15 mouse cellular contexts compared by ENCODE assay signal in genomic region chr6:31121008-31121407, GRCm38 (mm10).
A peak's percentile ranks its signal among the peaks of the same experiment; 100 is the strongest.
DNase-seq lines count a peak whose midpoint lies in the region; ATAC-seq and TF ChIP-seq lines count a peak whose summit lies in the region.
"Had no signal": no experiment of that assay in that cellular context is flagged by ENCODE, and none has a peak within 500 bp of the region (broad histone marks: within the 10 kb centered on the region; RNA-seq: fewer than 3 reads in every experiment).

No protein-coding gene starts in this region.

- no peaks in the 10 kb centered on the region for H3K27me3 ChIP-seq in heart, adult 2 months (ENCODE audit: control insufficient read depth, insufficient read depth, low read length)
- no peaks in the 10 kb centered on the region for H3K27me3 ChIP-seq in CH12.LX (replicated peaks)
- no peaks in the 10 kb centered on the region for H3K27me3 ChIP-seq in hindbrain, postnatal 0 days (ENCODE audit: insufficient read depth, low read length)
- H3K27me3 ChIP-seq: neural tube, embryonic 13.5 days had no signal

- no peak overlapping the region for H3K4me3 ChIP-seq in heart, adult 2 months
- H3K4me3 ChIP-seq in CH12.LX (replicated peaks in 1 of 3; ENCODE audit: low read depth in 2 of 3, low read length in 2 of 3, poor library complexity in 1 of 3) = no peak overlapping the region
- H3K4me3 ChIP-seq in hindbrain, postnatal 0 days (ENCODE audit: low read length) = no peak overlapping the region
- H3K4me3 ChIP-seq: forebrain, embryonic 10.5 days; neural tube, embryonic 13.5 days had no signal

- dilution Hi-C loops in CH12.LX (cut with MboI; ENCODE audit: extremely low pct_ligation_motif_present, extremely low pct_unique_long_range_greater_than_20kb, low sequenced_read_pairs) = no loop called here

- peak overlapping the region; percentile 50 for H3K27ac ChIP-seq in heart, adult 2 months
- H3K27ac ChIP-seq in CH12.LX (ENCODE audit: insufficient read depth, low read depth) = peak overlapping the region; percentile 60
- no peak overlapping the region for H3K27ac ChIP-seq in hindbrain, postnatal 0 days
- H3K27ac ChIP-seq: forebrain, embryonic 10.5 days; neural tube, embryonic 13.5 days had no signal

- no peak for TF ChIP-seq CTCF in heart, adult 2 months (IDR thresholded peaks at IDR 0.05)
- TF ChIP-seq CTCF in CH12.LX (conservative IDR thresholded peaks at IDR 0.05 in 1 of 2, IDR thresholded peaks at IDR 0.05 in 1 of 2; ENCODE audit: low read depth in 2 of 2, low read length in 2 of 2) = no peak
- TF ChIP-seq CTCF in hindbrain, postnatal 0 days (IDR thresholded peaks at IDR 0.05; ENCODE audit: low read depth) = no peak

- no peak for TF ChIP-seq POLR2A in heart, adult 2 months (IDR thresholded peaks at IDR 0.05; ENCODE audit: insufficient read depth, low read depth, low read length)
- no peak for TF ChIP-seq POLR2A in CH12.LX (IDR thresholded peaks at IDR 0.05; ENCODE audit: low read depth, low read length)

- no peak for TF ChIP-seq EP300 in heart, adult 2 months (IDR thresholded peaks at IDR 0.05; ENCODE audit: insufficient read depth, low read depth, low read length)
- no peak; the same call in 1 of the 2 replicates for TF ChIP-seq EP300 in CH12.LX (IDR thresholded peaks at IDR 0.05; ENCODE audit: low read length)

- H3K79me2 ChIP-seq in heart, adult 2 months (replicated peaks; ENCODE audit: control insufficient read depth, insufficient read depth, low read length) = peaks cover 10% of the 10 kb centered on the region; the same call in 1 of the 2 replicates
- H3K79me2 ChIP-seq in CH12.LX (replicated peaks; ENCODE audit: control insufficient read depth, extremely low read depth, insufficient read depth, poor library complexity, severe bottlenecking) = peaks cover 90% of the 10 kb centered on the region

- peak overlapping the region; percentile 98 for H3K4me2 ChIP-seq in CH12.LX (ENCODE audit: insufficient read depth, low read depth, poor library complexity, severe bottlenecking)
- H3K4me2 ChIP-seq in hindbrain, postnatal 0 days (ENCODE audit: low read depth, low read length) = no peak overlapping the region
- H3K4me2 ChIP-seq: lung, embryonic 14.5 days; neural tube, embryonic 13.5 days had no signal

- intact Hi-C loops in heart, adult 2 months (cut with DNase I) = no loop called here
- intact Hi-C loops in heart, postnatal 25 days (cut with DNase I) = no loop called here

- no peak for TF ChIP-seq RAD21 in CH12.LX (IDR thresholded peaks at IDR 0.05; ENCODE audit: low read depth, low read length)

- no peak for ATAC-seq in hindbrain, postnatal 0 days

- H3K36me3 ChIP-seq in heart, adult 2 months (ENCODE audit: control insufficient read depth, insufficient read depth, low read length) = peaks cover 25% of the 10 kb centered on the region
- peaks cover 33 to 56% of the 10 kb centered on the region in 2 experiments for H3K36me3 ChIP-seq in CH12.LX (replicated peaks in 1 of 2; ENCODE audit: control insufficient read depth in 1 of 2, insufficient read depth in 1 of 2, low read length in 1 of 2)
- no peaks in the 10 kb centered on the region for H3K36me3 ChIP-seq in hindbrain, postnatal 0 days (ENCODE audit: insufficient read depth, low read length)
- H3K36me3 ChIP-seq: forebrain, embryonic 10.5 days; neural tube, embryonic 13.5 days had no signal

- WGBS in heart, adult 2 months = 46% methylated on average over 8 of the region's 8 CpGs
- 15% methylated on average over 8 of the region's 8 CpGs for WGBS in hindbrain, postnatal 0 days

- H3K4me1 ChIP-seq in heart, adult 2 months (ENCODE audit: control insufficient read depth, insufficient read depth, low read length) = peaks cover 50% of the 10 kb centered on the region
- H3K4me1 ChIP-seq in CH12.LX (ENCODE audit: control insufficient read depth in 1 of 2, insufficient read depth in 2 of 2) = peaks cover 28 to 66% of the 10 kb centered on the region in 2 experiments
- H3K4me1 ChIP-seq in hindbrain, postnatal 0 days (ENCODE audit: insufficient read depth, low read length) = no peaks in the 10 kb centered on the region
- H3K4me1 ChIP-seq: neural tube, embryonic 13.5 days had no signal

- no peak overlapping the region for H3K9ac ChIP-seq in heart, adult 2 months (ENCODE audit: low read depth, low read length)
- no peak overlapping the region for H3K9ac ChIP-seq in CH12.LX (ENCODE audit: insufficient read depth, low read depth)
- no peak overlapping the region for H3K9ac ChIP-seq in hindbrain, postnatal 0 days (replicated peaks; ENCODE audit: low read length)
- H3K9ac ChIP-seq: lung, embryonic 14.5 days; neural tube, embryonic 13.5 days had no signal

- peak in 1 of 2 experiments; percentile 22 for DNase-seq in heart, adult 2 months
- no peak for DNase-seq in heart, postnatal 25 days (ENCODE audit: low spot score)
- peak; percentile 59 for DNase-seq in CH12.LX (ENCODE audit: extremely low read depth)
- peak; percentile 69 for DNase-seq in embryo, embryonic 10.5 days (ENCODE audit: low spot score)
- DNase-seq in hindbrain, postnatal 0 days (ENCODE audit: low spot score) = peak; percentile 29
- DNase-seq in cerebellum, adult 18-20 months = no peak
- no peak for DNase-seq in thymus, adult 18-20 months
- DNase-seq in cerebellum, adult 9-11 months = no peak
- DNase-seq: adrenal gland, postnatal 36 days; cerebellum, adult 9-10 months; kidney, postnatal 10 days; lung, embryonic 14.5 days; right cerebral cortex, postnatal 14 days had no signal

- H3K9me3 ChIP-seq in CH12.LX (replicated peaks; ENCODE audit: low read length) = no peaks in the 10 kb centered on the region
- H3K9me3 ChIP-seq in hindbrain, postnatal 0 days (ENCODE audit: low read length) = no peaks in the 10 kb centered on the region
- H3K9me3 ChIP-seq: forebrain, embryonic 10.5 days; neural tube, embryonic 13.5 days had no signal

- in situ Hi-C loops in CH12.LX (cut with MboI; ENCODE audit: low pct_ligation_motif_present, low pct_unique_long_range_greater_than_20kb, low sequenced_read_pairs) = no loop called here

TF ChIP-seq in CH12.LX, 34 proteins besides CTCF, POLR2A, EP300 and RAD21:
- TF ChIP-seq BHLHE40 (IDR thresholded peaks at IDR 0.05; ENCODE audit: low read depth, low read length) = peak; percentile 73
- no peak for TF ChIP-seq GABPA (IDR thresholded peaks at IDR 0.05; ENCODE audit: insufficient replicate concordance, low read depth, low read length)
- peak; percentile 82 for TF ChIP-seq MEF2A (IDR thresholded peaks at IDR 0.05; ENCODE audit: borderline replicate concordance, low read depth, low read length)
- TF ChIP-seq MYC (IDR thresholded peaks at IDR 0.05; ENCODE audit: low read depth, low read length) = no peak
- no peak for TF ChIP-seq ZMIZ1 (IDR thresholded peaks at IDR 0.05; ENCODE audit: low read depth, low read length)
- TF ChIP-seq MAFK (IDR thresholded peaks at IDR 0.05; ENCODE audit: insufficient replicate concordance, low read length) = no peak
- no peak for TF ChIP-seq ZKSCAN1 (IDR thresholded peaks at IDR 0.05; ENCODE audit: borderline replicate concordance, low read depth, low read length)
- no peak for TF ChIP-seq ZC3H11A (IDR thresholded peaks at IDR 0.05; ENCODE audit: low read depth, low read length)
- TF ChIP-seq ETS1 (conservative IDR thresholded peaks at IDR 0.05; ENCODE audit: low read depth, low read length) = peak; percentile 73
- TF ChIP-seq JUN (IDR thresholded peaks at IDR 0.05; ENCODE audit: insufficient read depth, low read depth, low read length) = no peak

Comparison
In these comparisons a context has a peak if more than half of its experiments do, and no peak if none do; other contexts are left out.
1. DNase-seq: peak in CH12.LX (single experiment), embryo, embryonic 10.5 days (single experiment) and hindbrain, postnatal 0 days (single experiment); none in heart, postnatal 25 days (single experiment), cerebellum, adult 18-20 months (0 of 2), thymus, adult 18-20 months (0 of 2) and cerebellum, adult 9-11 months (single experiment).